Mouse (Mus musculus): Measurements from ENCODE around the gene Zmynd15. TPM values are rescaled to one million over a fixed set of nuclear protein-coding genes. Genes with fewer than 3 reads are reported as not detected.

The Zmynd15 gene
- polyA plus RNA-seq, 1 experiment from 2014 or later: 1.5 TPM

DNA sequence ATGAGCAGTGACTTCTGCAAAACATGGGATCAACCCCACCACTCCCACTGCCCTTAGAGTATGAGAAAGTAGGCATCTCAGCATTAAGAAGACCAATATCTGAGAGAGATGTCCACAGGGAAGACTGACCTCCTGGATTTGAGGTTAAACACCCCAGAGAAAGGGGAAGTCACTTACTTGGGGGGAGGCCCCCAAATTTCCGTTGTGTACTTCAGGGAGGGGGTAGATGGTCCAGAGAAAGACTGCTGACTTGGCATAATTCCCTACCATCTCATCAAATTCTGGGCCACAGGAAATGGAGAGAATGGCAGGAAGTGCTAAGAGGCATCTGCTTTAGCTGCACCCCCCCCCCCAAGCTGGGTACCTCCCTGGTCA, 25.7 kb upstream of the Zmynd15 start:
- peak overlapping the region; percentile 88 for H3K9ac ChIP-seq
- no peaks in the 10 kb centered on the region for H3K9me3 ChIP-seq
- no peak overlapping the region for H3K27ac ChIP-seq (replicated peaks)
- peaks cover 29% of the 10 kb centered on the region for H3K36me3 ChIP-seq
- 82% methylated on average over 1 of the region's 1 CpGs for WGBS
- H3K4me3 ChIP-seq: peak overlapping the region; percentile 76
- no peak for ATAC-seq (ENCODE audit: low read depth)
- peaks cover 36% of the 10 kb centered on the region for H3K4me1 ChIP-seq (replicated peaks)
- no peaks in the 10 kb centered on the region for H3K27me3 ChIP-seq
- peak overlapping the region; percentile 69 for H3K4me2 ChIP-seq

DNA sequence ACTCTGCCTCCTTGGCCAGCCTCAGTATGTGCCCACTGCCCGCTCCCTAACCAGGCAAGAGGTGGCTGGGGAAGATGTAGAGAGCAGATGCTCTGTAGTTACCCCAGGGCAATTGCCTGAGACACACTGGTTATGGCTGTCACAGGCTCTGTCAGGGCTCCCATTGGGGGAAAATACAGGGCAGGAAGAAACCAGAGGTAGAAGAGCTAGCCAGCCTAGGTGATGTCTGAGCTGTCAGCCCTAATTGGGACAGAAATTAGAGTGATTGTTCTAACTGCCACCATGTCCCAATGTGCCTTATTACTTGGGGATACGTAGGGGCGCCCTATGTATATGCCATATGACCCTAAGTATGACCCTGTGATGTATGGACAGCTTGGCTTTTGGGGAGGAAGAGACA, 25.3 kb upstream of the Zmynd15 start:
- peak overlapping the region; percentile 88 for H3K9ac ChIP-seq
- no peak for ATAC-seq (ENCODE audit: low read depth)
- H3K4me3 ChIP-seq: peak overlapping the region; percentile 76
- WGBS: 88% methylated on average over 3 of the region's 3 CpGs
- H3K9me3 ChIP-seq: no peaks in the 10 kb centered on the region
- H3K27ac ChIP-seq (replicated peaks): no peak overlapping the region
- no peaks in the 10 kb centered on the region for H3K27me3 ChIP-seq
- H3K36me3 ChIP-seq: peaks cover 33% of the 10 kb centered on the region
- H3K4me2 ChIP-seq: peak overlapping the region; percentile 69
- peaks cover 36% of the 10 kb centered on the region for H3K4me1 ChIP-seq (replicated peaks)

DNA sequence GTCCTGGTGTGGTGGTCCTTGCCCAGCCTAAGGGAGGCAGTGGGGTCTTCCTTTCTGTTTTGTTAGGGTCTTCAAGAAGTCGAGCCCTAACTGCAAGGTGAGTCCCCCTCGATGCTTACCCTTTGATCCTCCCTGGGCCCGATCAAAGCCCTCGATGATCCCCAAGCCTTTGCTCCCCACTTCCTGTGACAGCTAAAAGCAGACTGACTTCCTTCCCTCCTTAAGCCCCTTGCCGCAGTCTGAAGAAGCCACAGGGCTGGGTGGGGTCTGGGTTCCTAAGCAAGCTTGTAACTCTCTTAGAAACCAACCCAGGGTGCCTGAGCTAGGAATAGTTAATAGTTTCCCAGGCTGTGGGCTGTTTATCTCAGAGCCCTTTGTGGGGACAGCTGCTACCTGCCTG, 23.8 kb upstream of the Zmynd15 start:
- Histone ChIP-seq H3K36me3 (peaks cover 49% of the 10 kb centered on the region), H3K27ac (replicated peaks) (no peak overlapping the region), H3K9me3 (no peaks in the 10 kb centered on the region), H3K4me1 (replicated peaks) (peaks cover 36% of the 10 kb centered on the region), H3K4me3 (no peak overlapping the region), H3K4me2 (no peak overlapping the region), H3K9ac (peak overlapping the region; percentile 13; the same call in 1 of the 2 replicates), H3K27me3 (no peaks in the 10 kb centered on the region)
- ATAC-seq (ENCODE audit: low read depth): no peak
- 82% methylated on average over 5 of the region's 5 CpGs for WGBS

DNA sequence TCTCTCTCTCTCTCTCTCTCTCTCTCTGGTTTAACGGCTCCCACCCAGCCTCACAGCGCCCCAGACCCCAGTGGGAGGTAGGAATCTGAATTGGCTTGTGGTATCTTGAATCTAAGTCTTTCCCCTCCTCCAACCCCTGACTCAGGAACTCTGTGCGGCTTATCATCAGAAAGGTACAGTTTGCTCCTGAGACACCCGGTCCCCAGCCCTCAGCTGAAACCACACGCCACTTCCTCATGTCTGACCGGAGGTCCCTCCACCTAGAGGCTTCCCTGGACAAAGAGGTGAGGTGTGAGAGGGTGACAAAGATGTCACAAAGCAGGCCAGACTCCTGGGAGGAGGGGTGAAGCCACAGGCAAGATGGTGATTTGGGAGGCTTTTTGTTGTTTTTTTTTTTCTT, 21.8 kb upstream of the Zmynd15 start:
- no peak for ATAC-seq (ENCODE audit: low read depth)
- Histone ChIP-seq H3K9me3 (no peaks in the 10 kb centered on the region), H3K4me2 (no peak overlapping the region), H3K27ac (replicated peaks) (no peak overlapping the region), H3K27me3 (no peaks in the 10 kb centered on the region), H3K36me3 (peaks cover 67% of the 10 kb centered on the region), H3K4me3 (no peak overlapping the region), H3K4me1 (replicated peaks) (peaks cover 24% of the 10 kb centered on the region), H3K9ac (no peak overlapping the region)
- WGBS: 83% methylated on average over 6 of the region's 6 CpGs

DNA sequence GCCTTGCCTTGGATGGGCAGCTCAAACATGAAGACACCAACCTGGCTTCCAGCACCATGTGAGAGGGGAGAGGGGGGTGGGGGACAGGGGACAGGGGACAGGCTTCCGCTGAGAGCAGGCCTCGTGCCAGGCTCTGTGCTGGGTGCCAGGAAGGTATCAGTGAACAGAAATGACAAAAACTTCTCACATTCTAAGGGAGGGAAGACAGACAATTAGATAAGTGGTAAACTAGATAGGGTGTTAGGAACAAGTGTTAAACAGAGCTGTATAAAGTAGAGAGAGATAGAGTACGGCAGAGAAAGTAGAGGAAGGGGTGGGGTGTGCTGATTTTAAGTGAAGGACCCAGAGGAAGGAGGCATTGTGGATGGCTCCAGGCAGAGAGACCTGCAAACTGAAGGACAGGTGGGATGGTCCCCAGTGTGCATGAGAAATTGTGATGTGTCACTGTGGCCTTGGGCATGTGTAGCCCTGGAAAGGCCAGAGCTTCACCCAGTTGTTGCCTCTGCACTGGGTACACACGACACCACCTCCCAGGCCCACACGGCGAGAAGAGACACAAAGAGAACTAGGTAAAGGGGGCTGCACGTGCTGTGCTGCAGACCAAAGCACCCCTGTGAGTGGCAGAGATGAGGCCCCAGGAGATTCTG, 20.4 kb upstream of the Zmynd15 start:
- Histone ChIP-seq H3K9me3 (no peaks in the 10 kb centered on the region), H3K36me3 (peaks cover 68% of the 10 kb centered on the region), H3K4me2 (no peak overlapping the region), H3K4me1 (replicated peaks) (peaks cover 14% of the 10 kb centered on the region), H3K4me3 (no peak overlapping the region), H3K27ac (replicated peaks) (no peak overlapping the region), H3K27me3 (no peaks in the 10 kb centered on the region), H3K9ac (no peak overlapping the region)
- WGBS: 91% methylated on average over 7 of the region's 7 CpGs
- ATAC-seq (ENCODE audit: low read depth): no peak

DNA sequence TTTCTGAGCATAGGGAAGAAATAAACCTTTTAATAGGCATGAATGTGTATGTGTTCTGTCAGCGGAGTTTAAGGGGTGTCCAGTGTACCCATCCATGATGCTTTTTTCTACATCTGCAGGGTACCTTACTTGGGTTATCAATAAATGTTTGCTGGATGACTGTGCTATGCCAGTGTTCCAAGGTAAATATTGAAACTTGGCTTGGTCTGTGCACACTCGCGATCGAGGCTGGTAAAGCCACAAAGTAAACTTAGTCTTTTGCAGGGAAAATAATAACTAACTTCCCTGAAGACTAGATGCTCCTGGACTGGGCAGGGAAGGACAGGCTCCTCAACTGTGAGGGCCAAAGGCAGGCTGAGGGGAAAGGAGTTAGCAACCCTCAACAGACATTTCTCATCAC, 18.6 kb upstream of the Zmynd15 start:
- H3K36me3 ChIP-seq: peaks cover 68% of the 10 kb centered on the region
- 95% methylated on average over 4 of the region's 4 CpGs for WGBS
- no peak overlapping the region for H3K9ac ChIP-seq

DNA sequence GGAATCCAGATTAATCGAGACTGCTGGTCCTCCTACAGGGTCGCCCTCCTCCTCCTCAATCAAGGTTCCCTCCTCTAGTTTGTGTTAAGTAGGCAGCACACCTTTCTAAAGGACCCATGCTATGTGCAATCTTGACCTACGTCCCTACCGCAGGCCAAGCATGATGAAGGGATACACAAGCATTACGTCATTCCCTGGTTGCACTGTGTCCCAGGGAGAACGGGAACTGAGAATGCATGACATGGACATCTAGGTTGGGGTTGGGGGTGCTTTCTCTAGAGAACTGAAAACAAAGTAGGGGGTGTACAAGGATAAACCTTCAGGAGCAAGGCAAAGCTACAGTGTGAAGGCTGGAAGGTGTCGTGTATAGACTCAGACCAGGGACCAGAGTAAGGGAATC, 17.4 kb upstream of the Zmynd15 start:
- H3K4me2 ChIP-seq: no peak overlapping the region
- no peak overlapping the region for H3K4me3 ChIP-seq
- WGBS: 93% methylated on average over 7 of the region's 7 CpGs
- no peak for ATAC-seq (ENCODE audit: low read depth)
- H3K27me3 ChIP-seq: no peaks in the 10 kb centered on the region
- H3K36me3 ChIP-seq: peaks cover 55% of the 10 kb centered on the region
- H3K27ac ChIP-seq (replicated peaks): no peak overlapping the region
- no peaks in the 10 kb centered on the region for H3K9me3 ChIP-seq
- H3K9ac ChIP-seq: no peak overlapping the region
- no peaks in the 10 kb centered on the region for H3K4me1 ChIP-seq (replicated peaks)

More for the DNA sequence above, 18.6 kb upstream of the Zmynd15 start:
- H3K4me1 ChIP-seq (replicated peaks): no peaks in the 10 kb centered on the region
- H3K27ac ChIP-seq (replicated peaks): no peak overlapping the region
- H3K4me2 ChIP-seq: no peak overlapping the region
- H3K9me3 ChIP-seq: no peaks in the 10 kb centered on the region
- H3K4me3 ChIP-seq: no peak overlapping the region
- ATAC-seq (ENCODE audit: low read depth): no peak
- H3K27me3 ChIP-seq: no peaks in the 10 kb centered on the region

DNA sequence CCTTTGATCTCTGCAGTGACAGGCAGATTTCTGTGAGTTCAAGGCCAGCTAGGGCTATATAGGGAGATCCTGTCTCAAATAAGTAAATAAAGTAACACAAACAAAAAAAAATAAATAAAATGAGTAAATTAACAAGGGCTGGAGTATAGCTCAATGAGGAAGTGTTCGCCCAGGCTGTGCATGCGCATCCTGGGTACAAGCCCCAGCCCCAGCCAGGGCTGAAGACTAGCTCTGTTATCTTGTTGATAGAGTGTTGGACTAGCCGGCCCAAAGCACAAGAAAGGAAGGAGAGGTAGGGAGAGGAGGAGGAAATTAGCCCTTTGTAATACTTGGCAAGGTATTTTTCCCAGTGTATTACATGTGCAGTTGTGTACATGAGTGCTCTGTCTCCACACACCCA, 15.3 kb upstream of the Zmynd15 start:
- no peak overlapping the region for H3K4me2 ChIP-seq
- no peaks in the 10 kb centered on the region for H3K27me3 ChIP-seq
- H3K4me1 ChIP-seq (replicated peaks): no peaks in the 10 kb centered on the region
- H3K9ac ChIP-seq: no peak overlapping the region
- ATAC-seq (ENCODE audit: low read depth): no peak
- peaks cover 34% of the 10 kb centered on the region for H3K36me3 ChIP-seq
- no peaks in the 10 kb centered on the region for H3K9me3 ChIP-seq
- WGBS: 83% methylated on average over 3 of the region's 3 CpGs
- H3K4me3 ChIP-seq: no peak overlapping the region
- no peak overlapping the region for H3K27ac ChIP-seq (replicated peaks)

DNA sequence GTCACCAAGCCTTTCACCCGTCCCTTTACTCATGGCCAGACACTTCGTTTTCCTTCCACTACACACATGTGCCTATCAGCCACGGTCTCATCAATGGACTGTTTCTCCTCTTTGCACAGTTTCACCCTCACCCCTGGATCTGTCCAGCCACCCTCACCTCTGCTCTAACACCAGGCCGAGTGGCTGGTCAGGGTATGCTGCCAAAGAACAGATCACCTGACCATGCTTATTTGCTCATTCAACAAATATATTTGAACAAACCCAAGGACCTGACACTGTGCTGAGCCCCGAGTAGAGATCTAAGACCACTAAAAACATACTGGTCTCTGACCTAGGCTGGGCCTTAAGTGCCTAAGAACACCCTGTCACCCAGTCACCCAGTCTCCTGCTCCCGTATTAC, 14.6 kb upstream of the Zmynd15 start:
- no peaks in the 10 kb centered on the region for H3K9me3 ChIP-seq
- no peak overlapping the region for H3K27ac ChIP-seq (replicated peaks)
- no peaks in the 10 kb centered on the region for H3K27me3 ChIP-seq
- H3K4me2 ChIP-seq: no peak overlapping the region
- H3K4me1 ChIP-seq (replicated peaks): no peaks in the 10 kb centered on the region
- H3K9ac ChIP-seq: no peak overlapping the region
- no peak for ATAC-seq (ENCODE audit: low read depth)
- 82% methylated on average over 6 of the region's 6 CpGs for WGBS
- H3K4me3 ChIP-seq: no peak overlapping the region
- peaks cover 27% of the 10 kb centered on the region for H3K36me3 ChIP-seq

DNA sequence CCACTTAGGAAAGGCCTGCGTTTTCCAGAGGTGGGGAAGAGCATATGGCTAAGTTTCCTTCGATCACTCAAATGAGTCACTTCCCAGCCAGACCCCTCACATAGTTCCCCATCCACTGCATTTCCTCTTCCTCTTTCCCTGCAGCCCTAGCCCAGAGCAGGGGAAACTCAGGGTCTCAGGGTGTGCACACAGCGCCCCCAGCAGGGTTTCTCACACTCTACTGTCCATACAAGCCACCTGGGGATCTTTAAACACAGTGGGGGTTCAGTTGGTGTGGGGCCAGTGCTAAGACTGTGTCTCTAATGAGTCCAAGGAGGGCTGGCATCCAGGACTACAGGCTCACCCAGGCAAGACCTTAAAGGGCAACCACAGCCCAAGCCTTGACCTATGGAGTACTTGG, 12.5 kb upstream of the Zmynd15 start:
- Histone ChIP-seq H3K4me2 (no peak overlapping the region), H3K4me1 (replicated peaks) (0 out of 2 replicates have a peak, but pooled peaks cover 3% of the 10 kb centered on the region), H3K27me3 (no peaks in the 10 kb centered on the region), H3K9me3 (no peaks in the 10 kb centered on the region), H3K4me3 (no peak overlapping the region), H3K27ac (replicated peaks) (no peak overlapping the region), H3K9ac (no peak overlapping the region), H3K36me3 (peaks cover 8% of the 10 kb centered on the region)
- WGBS: 49% methylated on average over 3 of the region's 3 CpGs
- ATAC-seq (ENCODE audit: low read depth): no peak

DNA sequence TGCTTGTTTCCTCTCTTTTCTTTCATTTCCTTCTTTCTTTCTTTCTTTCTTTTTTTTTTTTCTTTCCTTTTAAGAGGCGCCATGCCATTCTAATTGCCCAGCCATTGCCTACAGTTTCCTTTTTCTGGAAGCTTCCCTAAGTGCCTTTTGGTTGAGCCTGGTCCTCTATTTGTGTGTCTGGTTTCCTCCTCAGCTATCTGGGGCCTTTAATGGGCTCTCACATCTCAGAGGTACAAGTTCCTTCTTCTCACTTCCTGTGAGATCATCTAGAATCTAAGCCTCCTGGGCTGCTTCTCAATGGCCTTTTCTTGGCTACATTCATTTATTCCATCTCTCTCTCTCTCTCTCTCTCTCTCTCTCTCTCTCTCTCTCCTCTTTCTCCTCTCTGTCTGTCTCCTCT, 11.9 kb upstream of the Zmynd15 start:
- no peak overlapping the region for H3K4me3 ChIP-seq
- no peaks in the 10 kb centered on the region for H3K9me3 ChIP-seq
- no peak overlapping the region for H3K9ac ChIP-seq
- peaks cover 2% of the 10 kb centered on the region; the same call in 1 of the 2 replicates for H3K36me3 ChIP-seq
- no peaks in the 10 kb centered on the region for H3K27me3 ChIP-seq
- no peak for ATAC-seq (ENCODE audit: low read depth)
- H3K4me1 ChIP-seq (replicated peaks): peaks cover 6% of the 10 kb centered on the region
- no peak overlapping the region for H3K4me2 ChIP-seq
- 88% methylated on average over 1 of the region's 1 CpGs for WGBS
- no peak overlapping the region for H3K27ac ChIP-seq (replicated peaks)

DNA sequence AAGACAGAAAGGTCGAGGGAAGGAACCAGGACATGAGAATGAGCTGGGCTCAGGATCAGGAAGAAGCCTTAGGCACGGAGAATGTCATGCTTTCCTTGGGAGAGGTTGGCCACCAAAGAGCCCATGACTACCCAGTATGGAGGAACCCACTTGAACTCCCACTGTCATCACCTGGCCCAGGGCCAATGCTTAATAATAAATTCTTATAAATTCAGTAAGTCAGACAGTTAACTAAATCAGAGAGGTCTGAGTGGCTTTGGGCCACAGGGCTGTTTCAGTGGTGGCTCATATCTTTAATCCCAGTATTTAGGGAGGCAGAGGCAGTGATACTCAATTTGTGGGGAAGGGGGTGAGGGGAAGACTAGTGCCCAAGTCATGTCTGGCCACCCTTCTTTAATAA, 8.3 kb upstream of the Zmynd15 start:
- Histone ChIP-seq H3K9me3 (no peaks in the 10 kb centered on the region), H3K27me3 (no peaks in the 10 kb centered on the region), H3K9ac (no peak overlapping the region), H3K4me2 (no peak overlapping the region), H3K4me1 (replicated peaks) (peaks cover 24% of the 10 kb centered on the region), H3K36me3 (0 out of 2 replicates have a peak, but pooled peaks cover 5% of the 10 kb centered on the region), H3K27ac (replicated peaks) (no peak overlapping the region), H3K4me3 (no peak overlapping the region)
- ATAC-seq (ENCODE audit: low read depth): 0 out of 2 replicates have a peak, but pooled peaks have one; percentile 2
- 84% methylated on average over 2 of the region's 2 CpGs for WGBS

Measured in neural tube, embryonic 13.5 days (tissue).